In the genomic region with DNA sequence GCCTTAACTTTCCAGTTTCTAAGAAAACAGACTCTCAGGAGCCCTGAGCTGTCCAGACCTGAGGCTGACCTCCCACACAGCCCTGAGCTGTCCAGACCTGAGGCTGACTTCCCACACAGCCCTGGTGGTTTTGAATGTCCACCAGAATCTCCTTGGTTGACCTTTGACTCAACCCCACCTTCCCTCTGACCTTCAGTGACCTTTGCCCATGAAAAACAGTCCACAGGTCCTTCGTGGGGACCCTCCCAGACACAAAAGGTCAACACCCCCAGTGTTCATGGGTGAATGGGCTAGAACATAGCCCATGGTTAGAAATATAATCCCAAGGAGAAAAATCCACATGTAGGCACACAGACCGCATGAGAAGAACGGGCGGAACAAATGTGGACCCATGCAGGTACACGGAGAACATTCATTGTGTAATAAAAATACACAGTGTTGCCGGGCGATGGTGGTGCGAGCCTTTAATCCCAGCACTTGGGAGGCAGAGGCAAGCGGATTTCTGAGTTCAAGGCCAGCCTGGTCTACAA, we compare ENCODE assay signal across 25 mouse cellular contexts. TPM values are rescaled to one million over a fixed set of nuclear protein-coding genes. Genes with fewer than 3 reads are reported as not detected.
DNase-seq lines count a peak whose midpoint lies in the region; ATAC-seq lines count a peak whose summit lies in the region.
"Had no signal": no experiment of that assay in that cellular context is flagged by ENCODE, and none has a peak within 500 bp of the region (broad histone marks: within the 10 kb centered on the region; RNA-seq: fewer than 3 reads in every experiment).

No protein-coding gene starts in this region.

- no peak overlapping the region for H3K4me2 ChIP-seq in forebrain, embryonic 11.5 days (ENCODE audit: low read depth, low read length, severe bottlenecking)
- H3K4me2 ChIP-seq in forebrain, embryonic 16.5 days (ENCODE audit: low read length), result no peak overlapping the region
- H3K4me2 ChIP-seq: embryonic facial prominence, embryonic 15.5 days; forebrain, embryonic 15.5 days; heart, embryonic 12.5 days; hindbrain, embryonic 14.5 days had no signal

- H3K27ac ChIP-seq in forebrain, embryonic 11.5 days (ENCODE audit: low read depth, low read length), result no peak overlapping the region
- no peak overlapping the region for H3K27ac ChIP-seq in forebrain, embryonic 16.5 days (ENCODE audit: low read length)
- H3K27ac ChIP-seq: embryonic facial prominence, embryonic 15.5 days; forebrain, embryonic 10.5 days; forebrain, embryonic 15.5 days; hindbrain, embryonic 10.5 days; hindbrain, embryonic 14.5 days had no signal

- no peaks in the 10 kb centered on the region for H3K27me3 ChIP-seq in forebrain, embryonic 11.5 days (ENCODE audit: control insufficient read depth, insufficient read depth, low read length)
- H3K27me3 ChIP-seq in forebrain, embryonic 16.5 days (replicated peaks; ENCODE audit: control insufficient read depth, insufficient read depth, low read length), result 0 out of 2 replicates have a peak, but pooled peaks cover 5% of the 10 kb centered on the region
- H3K27me3 ChIP-seq: embryonic facial prominence, embryonic 15.5 days; forebrain, embryonic 15.5 days; heart, embryonic 12.5 days had no signal

- no peaks in the 10 kb centered on the region for H3K9me3 ChIP-seq in forebrain, embryonic 11.5 days (ENCODE audit: control insufficient read depth, low read length)
- H3K9me3 ChIP-seq in forebrain, embryonic 16.5 days (ENCODE audit: control insufficient read depth, low read length), result no peaks in the 10 kb centered on the region
- H3K9me3 ChIP-seq: embryonic facial prominence, embryonic 15.5 days; forebrain, embryonic 10.5 days; forebrain, embryonic 15.5 days; G1E; heart, embryonic 12.5 days; hindbrain, embryonic 10.5 days had no signal

- no peak overlapping the region for H3K4me3 ChIP-seq in forebrain, embryonic 11.5 days (ENCODE audit: low read depth, low read length)
- no peak overlapping the region for H3K4me3 ChIP-seq in forebrain, embryonic 16.5 days (replicated peaks; ENCODE audit: low read length)
- H3K4me3 ChIP-seq: embryonic facial prominence, embryonic 15.5 days; erythroblast, embryonic 14.5 days; forebrain, embryonic 10.5 days; forebrain, embryonic 15.5 days; heart, embryonic 12.5 days; hindbrain, embryonic 10.5 days had no signal

- 89% methylated on average over 9 of the region's 9 CpGs for WGBS in forebrain, embryonic 11.5 days
- WGBS in forebrain, embryonic 16.5 days, result 94% methylated on average over 9 of the region's 9 CpGs

- DNase-seq in forebrain, embryonic 11.5 days (ENCODE audit: low spot score), result peak; percentile 42
- peak; percentile 40 for DNase-seq in kidney, adult 18-20 months
- DNase-seq in kidney, postnatal 4 days, result no peak
- peak; percentile 58 to 63 for DNase-seq in kidney, postnatal 36 days
- DNase-seq in kidney, adult 11 months, result no peak
- DNase-seq in left cerebral cortex, postnatal 36 days (ENCODE audit: low spot score in 2 of 2), result no peak
- DNase-seq: adrenal gland, postnatal 10 days; B cell, adult 2 months; cerebellum, adult 11 months; cerebellum, adult 8-10 months; cerebellum, postnatal 14 days; embryo, embryonic 11 days; gastrocnemius, postnatal 14 days had no signal

- no peak overlapping the region for H3K9ac ChIP-seq in forebrain, embryonic 11.5 days (ENCODE audit: low read length)
- H3K9ac ChIP-seq in forebrain, embryonic 16.5 days (replicated peaks; ENCODE audit: low read depth, low read length), result no peak overlapping the region
- H3K9ac ChIP-seq: embryonic facial prominence, embryonic 15.5 days; forebrain, embryonic 15.5 days; heart, embryonic 12.5 days; hindbrain, embryonic 14.5 days had no signal

- ATAC-seq in forebrain, embryonic 11.5 days (replicated peaks; ENCODE audit: low FRiP score), result no peak
- ATAC-seq in forebrain, embryonic 16.5 days, result no peak
- ATAC-seq: CD4-positive, CD25-positive, alpha-beta regulatory T cell, adult 4 months; forebrain, embryonic 15.5 days had no signal

- peaks cover 4% of the 10 kb centered on the region; the same call in 1 of the 2 replicates for H3K4me1 ChIP-seq in forebrain, embryonic 11.5 days (replicated peaks; ENCODE audit: control insufficient read depth, insufficient read depth, low read length)
- H3K4me1 ChIP-seq in forebrain, embryonic 16.5 days (replicated peaks; ENCODE audit: control insufficient read depth, insufficient read depth, low read length), result peaks cover 19% of the 10 kb centered on the region

- intact Hi-C loops in left cerebral cortex, postnatal 36 days (cut with DNase I), result no loop called here

- H3K36me3 ChIP-seq in forebrain, embryonic 11.5 days (ENCODE audit: control insufficient read depth, insufficient read depth, low read length), result no peaks in the 10 kb centered on the region
- no peaks in the 10 kb centered on the region for H3K36me3 ChIP-seq in forebrain, embryonic 16.5 days (ENCODE audit: control insufficient read depth, insufficient read depth)
- H3K36me3 ChIP-seq: embryonic facial prominence, embryonic 15.5 days; forebrain, embryonic 10.5 days; forebrain, embryonic 15.5 days; G1E; hindbrain, embryonic 10.5 days had no signal

RNA-seq across cellular contexts. Expression of a gene that starts 1.9 kb away (rescaled TPM):
- polyA plus RNA-seq in forebrain, embryonic 11.5 days (2014; fragmentation: Nextera tagmentation; extraction: Ambion mirVana), result 23.1 and 26.0 TPM in 2 replicates
- 14.8 and 17.3 TPM in 2 replicates for polyA plus RNA-seq in forebrain, embryonic 16.5 days (2015; fragmentation: Nextera tagmentation; extraction: Ambion mirVana)
- 10 to 100 TPM; 18.2 to 20.0 TPM for total RNA-seq in left cerebral cortex, postnatal 36 days (2021)

RNA-seq across cellular contexts. Expression of a gene that starts 19.4 kb away (rescaled TPM):
- 3.5 and 3.9 TPM in 2 replicates for polyA plus RNA-seq in forebrain, embryonic 11.5 days (2014; fragmentation: Nextera tagmentation; extraction: Ambion mirVana)
- polyA plus RNA-seq in forebrain, embryonic 16.5 days (2015; fragmentation: Nextera tagmentation; extraction: Ambion mirVana), result 11.7 and 14.6 TPM in 2 replicates
- 10 to 100 TPM; 18.5 to 23.0 TPM for total RNA-seq in left cerebral cortex, postnatal 36 days (2021)
- polyA plus RNA-seq: G1E had no signal

RNA-seq across cellular contexts. Expression of a gene that starts 30.0 kb away (rescaled TPM):
- 82.9 and 90.4 TPM in 2 replicates for polyA plus RNA-seq in forebrain, embryonic 11.5 days (2014; fragmentation: Nextera tagmentation; extraction: Ambion mirVana)
- polyA plus RNA-seq in forebrain, embryonic 16.5 days (2015; fragmentation: Nextera tagmentation; extraction: Ambion mirVana), result 73.4 and 75.5 TPM in 2 replicates
- 10 to 100 TPM; 38.3 to 42.0 TPM for total RNA-seq in left cerebral cortex, postnatal 36 days (2021)

RNA-seq across cellular contexts. Expression of a gene that starts 38.8 kb away (rescaled TPM):
- 22.5 and 23.7 TPM in 2 replicates for polyA plus RNA-seq in forebrain, embryonic 11.5 days (2014; fragmentation: Nextera tagmentation; extraction: Ambion mirVana)
- polyA plus RNA-seq in forebrain, embryonic 16.5 days (2015; fragmentation: Nextera tagmentation; extraction: Ambion mirVana), result 42.4 and 46.0 TPM in 2 replicates
- 10 to 100 TPM; 23.7 to 26.4 TPM for total RNA-seq in left cerebral cortex, postnatal 36 days (2021)
- polyA plus RNA-seq: erythroblast, embryonic 14.5 days; G1E had no signal

RNA-seq across cellular contexts. Expression of a gene that starts 38.9 kb away (rescaled TPM):
- polyA plus RNA-seq in forebrain, embryonic 11.5 days (2014; fragmentation: Nextera tagmentation; extraction: Ambion mirVana), result 0.51 and 0.60 TPM in 2 replicates
- 0.54 and 0.63 TPM in 2 replicates for polyA plus RNA-seq in forebrain, embryonic 16.5 days (2015; fragmentation: Nextera tagmentation; extraction: Ambion mirVana)
- total RNA-seq in left cerebral cortex, postnatal 36 days (2021), result under 1 TPM; 0.32 to 0.70 TPM
- total RNA-seq: common myeloid progenitor, adult 5-6 weeks; granulocyte monocyte progenitor cell, adult 5-6 weeks had no signal
- polyA plus RNA-seq: CD4-positive, CD25-positive, alpha-beta regulatory T cell, adult 4 months; G1E had no signal

Comparison
In these comparisons a context has a peak if more than half of its experiments do, and no peak if none do; other contexts are left out.
1. DNase-seq: peak in forebrain, embryonic 11.5 days (single experiment), kidney, adult 18-20 months (single experiment) and kidney, postnatal 36 days (2 of 2); none in kidney, postnatal 4 days (0 of 2), kidney, adult 11 months (single experiment) and left cerebral cortex, postnatal 36 days (0 of 2).